Mouse (Mus musculus) CH12.LX (cell line): ENCODE data around the gene Exoc2. TPM values are rescaled to one million over a fixed set of nuclear protein-coding genes. Genes with fewer than 3 reads are reported as not detected.
A peak's percentile ranks its signal among the peaks of the same experiment; 100 is the strongest.

Experiments used
- DNase-seq: peaks from one replicate; pipeline ENCODE4 v3.0.0-alpha.2; 2013; ENCODE audit errors: extremely low read depth
- H3K27ac ChIP-seq: 2 replicates; pipeline ENCODE4 v1.5.1; 2012; ENCODE audit warnings: low read depth, mild to moderate bottlenecking, control low read depth, moderate library complexity; ENCODE audit not compliant: insufficient read depth
- H3K27me3 ChIP-seq: replicated peaks from 2 replicates; pipeline ENCODE3; 2012; ENCODE audit warnings: inconsistent platforms
- H3K36me3 ChIP-seq, 2 experiments: replicated peaks in 1 of 2; 2 replicates each; pipeline versions ENCODE3 to v1.6.1; 2012; ENCODE audit warnings: inconsistent platforms in 1 of 2, low read length in 1 of 2, mild to moderate bottlenecking in 1 of 2, mixed read lengths in 1 of 2, moderate library complexity in 1 of 2; ENCODE audit not compliant: control insufficient read depth in 1 of 2, insufficient read depth in 1 of 2
- H3K4me1 ChIP-seq, 2 experiments: 2 replicates each; pipeline ENCODE4 v1.6.1; 2012; ENCODE audit warnings: inconsistent platforms in 1 of 2, moderate library complexity in 1 of 2; ENCODE audit not compliant: insufficient read depth in 2 of 2, control insufficient read depth in 1 of 2
- H3K4me2 ChIP-seq: 2 replicates; pipeline ENCODE4 v1.6.1; 2012; ENCODE audit warnings: low read depth, mild to moderate bottlenecking, control low read depth; ENCODE audit not compliant: poor library complexity, insufficient read depth, severe bottlenecking
- H3K4me3 ChIP-seq, 3 experiments: fragments of 150-350 bp in 1 of 3; sonication (generic) in 1 of 3; replicated peaks in 1 of 3; 2 replicates each; pipeline versions ENCODE3 to v1.5.1; 2011 to 2012; ENCODE audit warnings: low read depth in 2 of 3, low read length in 2 of 3, mild to moderate bottlenecking in 2 of 3, moderate library complexity in 2 of 3, control low read depth in 1 of 3, improper control_type of control experiment in 1 of 3, inconsistent platforms in 1 of 3, mixed read lengths in 1 of 3; ENCODE audit not compliant: poor library complexity in 1 of 3
- H3K79me2 ChIP-seq: replicated peaks from 2 replicates; pipeline ENCODE4 v1.6.1; 2012; ENCODE audit warnings: mild to moderate bottlenecking, moderate library complexity; ENCODE audit not compliant: control insufficient read depth, poor library complexity, insufficient read depth, severe bottlenecking; ENCODE audit errors: extremely low read depth
- H3K9ac ChIP-seq: 2 replicates; pipeline ENCODE4 v1.6.1; 2012; ENCODE audit warnings: low read depth, mild to moderate bottlenecking, control low read depth, moderate library complexity; ENCODE audit not compliant: insufficient read depth
- H3K9me3 ChIP-seq: replicated peaks from 2 replicates; pipeline ENCODE3; 2012; ENCODE audit warnings: low read length, inconsistent platforms, mixed read lengths
- BHLHE40 ChIP-seq: IDR thresholded peaks from 2 replicates; pipeline ENCODE4 v1.6.1; 2011; ENCODE audit warnings: mild to moderate bottlenecking, low read depth, low read length, improper control_type of control experiment
- CHD1 ChIP-seq: IDR thresholded peaks from 2 replicates; pipeline ENCODE4 v1.6.1; 2012; ENCODE audit warnings: low read depth, low read length, improper control_type of control experiment, inconsistent platforms
- CHD2 ChIP-seq: IDR thresholded peaks from 2 replicates; pipeline ENCODE4 v1.6.1; 2011; ENCODE audit warnings: low read length, improper control_type of control experiment
- CTCF ChIP-seq, 2 experiments: IDR thresholded peaks in 1 of 2; conservative IDR thresholded peaks in 1 of 2; 2 replicates each; pipeline ENCODE4 v1.5.1; 2011 to 2012; ENCODE audit warnings: low read depth in 2 of 2, low read length in 2 of 2, improper control_type of control experiment in 1 of 2, inconsistent platforms in 1 of 2, mild to moderate bottlenecking in 1 of 2, moderate library complexity in 1 of 2
- E2F4 ChIP-seq: IDR thresholded peaks from 2 replicates; pipeline ENCODE4 v1.6.1; 2011; ENCODE audit warnings: low read depth, low read length, improper control_type of control experiment; ENCODE audit not compliant: insufficient replicate concordance
- ELF1 ChIP-seq: IDR thresholded peaks from 2 replicates; pipeline ENCODE4 v1.6.1; 2014; ENCODE audit warnings: low read depth, mild to moderate bottlenecking, inconsistent platforms, low read length, improper control_type of control experiment
- EP300 ChIP-seq: IDR thresholded peaks from 2 replicates; pipeline ENCODE4 v1.6.1; 2011; ENCODE audit warnings: low read length, improper control_type of control experiment
- ETS1 ChIP-seq: conservative IDR thresholded peaks from 2 replicates; pipeline ENCODE4 v1.6.1; 2012; ENCODE audit warnings: low read depth, mild to moderate bottlenecking, inconsistent platforms, low read length, improper control_type of control experiment, moderate library complexity
- GABPA ChIP-seq: IDR thresholded peaks from 2 replicates; pipeline ENCODE4 v1.6.1; 2012; ENCODE audit warnings: low read depth, low read length, improper control_type of control experiment, inconsistent platforms; ENCODE audit not compliant: insufficient replicate concordance
- HCFC1 ChIP-seq: IDR thresholded peaks from 2 replicates; pipeline ENCODE4 v1.6.1; 2012; ENCODE audit warnings: low read depth, mild to moderate bottlenecking, inconsistent platforms, low read length, improper control_type of control experiment
- IRF4 ChIP-seq: IDR thresholded peaks from 2 replicates; pipeline ENCODE4 v1.6.1; 2014; ENCODE audit warnings: low read depth, mild to moderate bottlenecking, inconsistent platforms, low read length, improper control_type of control experiment
- JUN ChIP-seq: IDR thresholded peaks from 2 replicates; pipeline ENCODE4 v1.6.1; 2011; ENCODE audit warnings: low read depth, mild to moderate bottlenecking, low read length, improper control_type of control experiment, moderate library complexity; ENCODE audit not compliant: insufficient read depth
- JUND ChIP-seq: conservative IDR thresholded peaks from 2 replicates; pipeline ENCODE4 v1.6.1; 2011; ENCODE audit warnings: low read depth, low read length, improper control_type of control experiment
- KAT2A ChIP-seq: IDR thresholded peaks from 2 replicates; pipeline ENCODE4 v1.6.1; 2012; ENCODE audit warnings: low read length, improper control_type of control experiment, inconsistent platforms; ENCODE audit not compliant: insufficient replicate concordance
- MAFK ChIP-seq: IDR thresholded peaks from 2 replicates; pipeline ENCODE4 v1.6.1; 2011; ENCODE audit warnings: low read length, improper control_type of control experiment; ENCODE audit not compliant: insufficient replicate concordance
- MAX ChIP-seq: IDR thresholded peaks from 2 replicates; pipeline ENCODE4 v1.6.1; 2011; ENCODE audit warnings: low read length, improper control_type of control experiment
- MAZ ChIP-seq: IDR thresholded peaks from 2 replicates; pipeline ENCODE4 v1.6.1; 2012; ENCODE audit warnings: low read depth, mild to moderate bottlenecking, inconsistent platforms, low read length, improper control_type of control experiment, moderate library complexity
- MEF2A ChIP-seq: IDR thresholded peaks from 2 replicates; pipeline ENCODE4 v1.6.1; 2014; ENCODE audit warnings: low read depth, mild to moderate bottlenecking, inconsistent platforms, low read length, improper control_type of control experiment, borderline replicate concordance
- MXI1 ChIP-seq: IDR thresholded peaks from 2 replicates; pipeline ENCODE4 v1.6.1; 2011; ENCODE audit warnings: mild to moderate bottlenecking, low read depth, low read length, improper control_type of control experiment
- MYC ChIP-seq: IDR thresholded peaks from 2 replicates; pipeline ENCODE4 v1.6.1; 2011; ENCODE audit warnings: low read depth, mild to moderate bottlenecking, improper control_type of control experiment, low read length
- NELFE ChIP-seq: IDR thresholded peaks from 2 replicates; pipeline ENCODE4 v1.6.1; 2011; ENCODE audit warnings: low read depth, low read length, improper control_type of control experiment
- NRF1 ChIP-seq: IDR thresholded peaks from 2 replicates; pipeline ENCODE4 v1.6.1; 2014; ENCODE audit warnings: low read depth, mild to moderate bottlenecking, inconsistent platforms, low read length, improper control_type of control experiment, moderate library complexity
- PAX5 ChIP-seq: IDR thresholded peaks from 2 replicates; pipeline ENCODE4 v1.6.1; 2012; ENCODE audit warnings: low read length, inconsistent platforms, mixed read lengths
- POLR2A ChIP-seq: IDR thresholded peaks from 2 replicates; pipeline ENCODE4 v1.6.1; 2011; ENCODE audit warnings: low read depth, mild to moderate bottlenecking, improper control_type of control experiment, low read length
- POLR2AphosphoS2 ChIP-seq: IDR thresholded peaks from 2 replicates; pipeline ENCODE4 v1.6.1; 2011; ENCODE audit warnings: low read depth, low read length, improper control_type of control experiment
- RAD21 ChIP-seq: IDR thresholded peaks from 2 replicates; pipeline ENCODE4 v1.6.1; 2011; ENCODE audit warnings: low read depth, mild to moderate bottlenecking, low read length, improper control_type of control experiment, moderate library complexity
- RCOR1 ChIP-seq: conservative IDR thresholded peaks from 2 replicates; pipeline ENCODE4 v1.6.1; 2012; ENCODE audit warnings: low read depth, mild to moderate bottlenecking, inconsistent platforms, low read length, improper control_type of control experiment
- SIN3A ChIP-seq: IDR thresholded peaks from 2 replicates; pipeline ENCODE4 v1.6.1; 2012; ENCODE audit warnings: low read length, improper control_type of control experiment, inconsistent platforms
- SMC3 ChIP-seq: IDR thresholded peaks from 2 replicates; pipeline ENCODE4 v1.6.1; 2011; ENCODE audit warnings: low read depth, low read length, improper control_type of control experiment
- TBP ChIP-seq: conservative IDR thresholded peaks from 2 replicates; pipeline ENCODE4 v1.6.1; 2011; ENCODE audit warnings: low read depth, low read length, improper control_type of control experiment
- TCF12 ChIP-seq: IDR thresholded peaks from 2 replicates; pipeline ENCODE4 v1.6.1; 2014; ENCODE audit warnings: low read depth, mild to moderate bottlenecking, inconsistent platforms, low read length, improper control_type of control experiment
- UBTF ChIP-seq: IDR thresholded peaks from 2 replicates; pipeline ENCODE4 v1.6.1; 2012; ENCODE audit warnings: low read depth, mild to moderate bottlenecking, inconsistent platforms, low read length, improper control_type of control experiment, moderate library complexity
- USF1 ChIP-seq: IDR thresholded peaks from 2 replicates; pipeline ENCODE4 v1.6.1; 2014; ENCODE audit warnings: low read depth, mild to moderate bottlenecking, inconsistent platforms, low read length, improper control_type of control experiment
- USF2 ChIP-seq: conservative IDR thresholded peaks from 2 replicates; pipeline ENCODE4 v1.6.1; 2011; ENCODE audit warnings: low read depth, low read length, improper control_type of control experiment
- ZC3H11A ChIP-seq: IDR thresholded peaks from 2 replicates; pipeline ENCODE4 v1.6.1; 2012; ENCODE audit warnings: low read depth, mild to moderate bottlenecking, inconsistent platforms, low read length, improper control_type of control experiment
- ZKSCAN1 ChIP-seq: IDR thresholded peaks from 2 replicates; pipeline ENCODE4 v1.6.1; 2012; ENCODE audit warnings: low read depth, inconsistent platforms, low read length, improper control_type of control experiment, borderline replicate concordance
- ZMIZ1 ChIP-seq: IDR thresholded peaks from 2 replicates; pipeline ENCODE4 v1.6.1; 2012; ENCODE audit warnings: low read depth, mild to moderate bottlenecking, inconsistent platforms, low read length, improper control_type of control experiment
- ZNF384 ChIP-seq: IDR thresholded peaks from 2 replicates; pipeline ENCODE4 v1.6.1; 2012; ENCODE audit warnings: low read depth, low read length, improper control_type of control experiment, inconsistent platforms
- dilution Hi-C: fragments of 300-500 bp; cut with MboI; formaldehyde crosslinking; loops from 2 replicates; pipeline ENCODE4 v1.14.3; 2020; ENCODE audit warnings: low sequenced_read_pairs; ENCODE audit not compliant: extremely low pct_unique_long_range_greater_than_20kb, extremely low pct_ligation_motif_present
- in situ Hi-C: fragments of 300-500 bp; cut with MboI; formaldehyde crosslinking; loops from 3 replicates; pipeline ENCODE4 v1.14.3; 2019; ENCODE audit warnings: low sequenced_read_pairs, low pct_ligation_motif_present, low pct_unique_long_range_greater_than_20kb, mixed read lengths
- polyA plus RNA-seq: library from polyadenylated mRNA; unstranded; fragments of >175 nt; gene quantifications from 2 replicates; pipeline ENCODE4 v1.2.1, GENCODE M21; 2012; ENCODE audit warnings: low read depth; ENCODE audit not compliant: insufficient read length
- total RNA-seq, 2 experiments: library from RNA; depleted of rRNA; stranded (reverse); fragments of 300-350 nt in 1 of 2; fragments of >200 nt in 1 of 2; gene quantifications; 2 replicates each; pipeline ENCODE4 v1.2.3; 2012 to 2014

The Exoc2 gene
- total and polyA plus RNA-seq, 3 experiments, result 21.1 to 33.0 (median 29.7) TPM

GRCm38 (mm10) chr13:30932972-30933371 is 40.9 kb downstream of the Exoc2 start:
- Histone ChIP-seq H3K27me3 (no peaks in the 10 kb centered on the region), H3K4me2 (peak overlapping the region; percentile 72; the same call in 1 of the 2 replicates), H3K9me3 (peaks cover 8% of the 10 kb centered on the region), H3K4me3 (peak overlapping the region in 2 of 3 experiments; percentile 15 to 26), H3K9ac (peak overlapping the region; percentile 13; the same call in 1 of the 2 replicates), H3K27ac (peak overlapping the region; percentile 59)
- dilution Hi-C loops, result no loop called here
- DNase-seq, result peak; percentile 82
- in situ Hi-C loops, result no loop called here
- TF ChIP-seq MXI1 (peak; percentile 43), NELFE (no peak), USF1 (no peak), ETS1 (peak; percentile 85), MAZ (0 out of 2 replicates have a peak, but pooled peaks have one; percentile 36), ZMIZ1 (no peak), GABPA (no peak), MEF2A (peak; percentile 84), KAT2A (no peak), UBTF (no peak), MAX (peak; percentile 49; the same call in 1 of the 2 replicates), ELF1 (no peak), TBP (no peak), JUN (peak; percentile 89), RCOR1 (peak; percentile 93), POLR2AphosphoS2 (no peak), JUND (peak; percentile 96), TCF12 (peak; percentile 40; the same call in 1 of the 2 replicates), ZKSCAN1 (no peak), MYC (peak; percentile 86), CHD1 (peak; percentile 43; the same call in 1 of the 2 replicates), BHLHE40 (no peak; the same call in 1 of the 2 replicates), EP300 (peak; percentile 98), ZNF384 (no peak), MAFK (peak; percentile 66), HCFC1 (peak; percentile 46; the same call in 1 of the 2 replicates), RAD21 (no peak; the same call in none of the 2 replicates), USF2 (no peak), PAX5 (no peak), SMC3 (no peak; the same call in 1 of the 2 replicates), SIN3A (no peak), IRF4 (peak; percentile 99), E2F4 (no peak), POLR2A (no peak), ZC3H11A (no peak), CHD2 (peak; percentile 76), NRF1 (no peak), CTCF (conservative IDR thresholded peaks at IDR 0.05 in 1 of 2, IDR thresholded peaks at IDR 0.05 in 1 of 2; ENCODE audit: low read depth in 2 of 2, low read length in 2 of 2) (no peak)
- TF ChIP-seq, all 38 proteins: peak for 16
- H3K4me1 ChIP-seq, result peaks cover 0 to 28% of the 10 kb centered on the region in 2 experiments; a peak in 2 of 4 replicates
- H3K79me2 ChIP-seq, result no peaks in the 10 kb centered on the region
- H3K36me3 ChIP-seq, result peaks cover 14 to 45% of the 10 kb centered on the region in 2 experiments
